Mouse (Mus musculus): Measurements from ENCODE around the gene Basp1. TPM values are rescaled to one million over a fixed set of nuclear protein-coding genes. Genes with fewer than 3 reads are reported as not detected.

The Basp1 gene
- total RNA-seq, 1 experiment from 2014 or later, result 32.6 TPM

Other genes with a start within 250 kb of the Basp1 start
- 1.2 and 1.5 TPM in 2 replicates for gene Myo10, start 208.8 kb upstream of the Basp1 start, total RNA-seq (2017)

Data from neutrophil, adult 5-6 weeks (primary cell).